Mouse (Mus musculus) limb, embryonic 14.5 days (tissue): ENCODE measurements at regions not wholly inside any gene's neighbourhood (a gene's known extent, or its start where the extent isn't known, plus 50 kb on each side); places are given as distances from the start of the nearest gene placed in this dataset.
"Not testable (repeated sequence)": the region's sequence is repeated elsewhere in the genome, so short reads cannot be mapped to it uniquely, and the experiment has no call there.

ENCODE experiments used
- ATAC-seq: fragments of 200-750 bp; cut with Nextera tagmentation; 2 replicates; pipeline ENCODE4 v1.8.0; 2017; ENCODE audit warnings: low read depth, moderate number of reproducible peaks, moderate TSS enrichment; ENCODE audit not compliant: low FRiP score
- DNase-seq: peaks from one replicate; pipeline ENCODE4 v3.0.0-alpha.2; 2015; ENCODE audit warnings: low spot score
- H3K27ac ChIP-seq: fragments of 300-500 bp; sonication (generic); replicated peaks from 2 replicates; pipeline ENCODE4 v1.5.1; 2014; ENCODE audit warnings: low read depth, mild to moderate bottlenecking, low read length, moderate library complexity, mixed read lengths
- H3K27me3 ChIP-seq: fragments of 300-500 bp; sonication (generic); 2 replicates; pipeline ENCODE4 v1.6.1; 2014; ENCODE audit warnings: low read length, mixed read lengths; ENCODE audit not compliant: control insufficient read depth, insufficient read depth
- H3K36me3 ChIP-seq: fragments of 300-500 bp; sonication (generic); 2 replicates; pipeline ENCODE4 v1.6.1; 2014; ENCODE audit warnings: mild to moderate bottlenecking, low read length, moderate library complexity, mixed read lengths; ENCODE audit not compliant: control insufficient read depth, insufficient read depth
- H3K4me1 ChIP-seq: fragments of 300-500 bp; sonication (generic); 2 replicates; pipeline ENCODE4 v1.6.1; 2014; ENCODE audit warnings: antibody characterized with exemption, low read length, mixed read lengths; ENCODE audit not compliant: control insufficient read depth, insufficient read depth
- H3K4me2 ChIP-seq: fragments of 300-500 bp; sonication (generic); replicated peaks from 2 replicates; pipeline ENCODE4 v1.6.1; 2014; ENCODE audit warnings: low read depth, mild to moderate bottlenecking, low read length, moderate library complexity; ENCODE audit not compliant: severe bottlenecking
- H3K4me3 ChIP-seq: fragments of 300-500 bp; sonication (generic); replicated peaks from 2 replicates; pipeline ENCODE4 v1.5.1; 2014; ENCODE audit warnings: low read length
- H3K9ac ChIP-seq: fragments of 300-500 bp; sonication (generic); 2 replicates; pipeline ENCODE4 v1.6.1; 2014; ENCODE audit warnings: mild to moderate bottlenecking, low read depth, low read length, moderate library complexity; ENCODE audit not compliant: severe bottlenecking
- H3K9me3 ChIP-seq: fragments of 300-500 bp; sonication (generic); 2 replicates; pipeline ENCODE4 v1.6.1; 2016; ENCODE audit warnings: low read length; ENCODE audit not compliant: control insufficient read depth
- POLR2A ChIP-seq: fragments of 200-500 bp; IDR thresholded peaks from 2 replicates; pipeline ENCODE4 v1.8.0; 2012; ENCODE audit warnings: inconsistent platforms, mild to moderate bottlenecking, moderate library complexity, borderline replicate concordance; ENCODE audit not compliant: insufficient read depth, insufficient read length; ENCODE audit errors: extremely low read depth
- WGBS: fragments of 180-500 bp; shearing (Covaris S2); extraction: QIAGEN DNeasy Blood & Tissue Kit; methylation state at CpG from one replicate; pipeline ENCODE4 v1.1.7; 2014; 5-methylcytosine and 5-hydroxymethylcytosine counted together

DNA sequence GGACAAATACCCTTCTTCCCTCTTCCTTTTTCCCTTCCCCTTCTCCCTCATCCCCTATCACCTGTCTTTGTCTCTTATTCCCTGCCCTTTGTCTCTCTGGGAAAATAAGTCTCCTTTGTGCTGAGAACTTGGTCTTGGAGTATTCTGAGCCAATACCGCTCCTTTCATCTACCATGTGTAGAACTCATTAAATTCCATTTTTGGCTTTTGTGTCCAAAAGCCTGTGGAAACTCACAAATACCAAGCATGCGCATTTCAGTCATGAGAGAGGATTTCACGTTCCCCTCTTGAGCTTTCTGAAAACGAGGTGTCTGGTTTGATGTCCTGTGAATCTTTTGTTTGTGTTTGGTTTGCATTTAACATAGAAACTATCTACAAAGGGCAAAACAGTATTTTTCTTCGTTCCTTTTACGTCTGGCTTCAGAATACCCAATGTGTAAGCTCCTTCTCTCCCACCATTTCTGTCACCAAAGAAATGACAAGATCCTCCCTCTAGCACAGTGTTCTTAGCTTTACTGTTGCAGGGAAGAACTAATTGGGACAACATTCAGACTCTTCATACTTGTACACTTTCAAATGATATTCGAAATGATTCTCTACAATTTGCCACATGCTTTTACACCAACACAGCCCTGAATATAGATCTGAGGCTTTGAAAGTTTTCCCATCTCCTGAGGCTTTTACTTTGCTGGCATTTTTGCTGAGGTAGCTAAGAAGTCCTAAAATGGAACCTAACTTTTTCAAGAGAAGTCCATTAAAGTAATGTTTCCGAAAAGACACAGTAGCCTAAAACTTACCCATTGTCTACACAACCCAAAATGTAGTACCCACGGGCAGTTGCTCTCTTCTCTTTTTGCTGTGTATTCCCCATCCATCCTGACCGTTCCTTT, 174.5 kb downstream of the Ifng start:
- Histone ChIP-seq H3K27ac (no peak overlapping the region), H3K9me3 (no peaks in the 10 kb centered on the region), H3K36me3 (no peaks in the 10 kb centered on the region), H3K27me3 (no peaks in the 10 kb centered on the region), H3K9ac (no peak overlapping the region), H3K4me2 (no peak overlapping the region), H3K4me1 (no peaks in the 10 kb centered on the region), H3K4me3 (no peak overlapping the region)
- ATAC-seq, result no peak
- no peak for TF ChIP-seq POLR2A
- peak; percentile 9 for DNase-seq
- 77% methylated on average over 10 of the region's 10 CpGs for WGBS

- H3K4me3 ChIP-seq, result no peak overlapping the region
- DNase-seq, result no peak
- no peak for ATAC-seq
- no peaks in the 10 kb centered on the region for H3K27me3 ChIP-seq
- 81% methylated on average over 5 of the region's 5 CpGs for WGBS
- no peak overlapping the region for H3K9ac ChIP-seq
- no peak overlapping the region for H3K4me2 ChIP-seq
- H3K9me3 ChIP-seq, result no peaks in the 10 kb centered on the region
- TF ChIP-seq POLR2A, result no peak
- H3K36me3 ChIP-seq, result no peaks in the 10 kb centered on the region
- no peaks in the 10 kb centered on the region for H3K4me1 ChIP-seq
- no peak overlapping the region for H3K27ac ChIP-seq
Observed at GRCm38 (mm10) chr10:118616031-118616615, 175.3 kb downstream of the Ifng start.

GRCm38 (mm10) chr10:118617291-118618044, 176.6 kb downstream of the Ifng start:
- no peaks in the 10 kb centered on the region for H3K27me3 ChIP-seq
- no peak for ATAC-seq
- WGBS, result 88% methylated on average over 6 of the region's 6 CpGs
- TF ChIP-seq POLR2A, result no peak
- no peak overlapping the region for H3K4me3 ChIP-seq
- no peak overlapping the region for H3K9ac ChIP-seq
- H3K9me3 ChIP-seq, result no peaks in the 10 kb centered on the region
- no peaks in the 10 kb centered on the region for H3K4me1 ChIP-seq
- H3K4me2 ChIP-seq, result no peak overlapping the region
- no peaks in the 10 kb centered on the region for H3K36me3 ChIP-seq
- H3K27ac ChIP-seq, result no peak overlapping the region
- DNase-seq, result no peak

DNA sequence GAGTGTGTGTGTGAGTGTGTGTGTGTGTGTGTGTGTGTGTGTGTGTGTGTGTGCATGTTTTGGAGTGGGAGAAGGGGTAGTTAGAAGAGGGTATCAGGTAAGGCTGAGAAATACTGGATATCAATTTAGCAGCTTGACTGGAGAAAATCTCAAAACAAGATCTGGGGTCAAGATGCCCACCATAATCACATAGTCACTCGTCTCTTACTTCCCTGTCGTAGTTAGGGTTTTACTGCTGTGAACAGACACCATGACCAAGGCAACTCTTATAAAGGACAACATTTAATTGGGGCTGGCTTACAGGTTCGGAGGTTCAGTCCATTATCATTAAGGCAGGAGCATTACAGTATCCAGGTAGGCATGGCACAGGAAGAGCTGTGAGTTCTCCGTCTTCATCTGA, 177.4 kb downstream of the Ifng start:
- not testable (repeated sequence) for ATAC-seq, H3K9ac ChIP-seq
- WGBS, result 92% methylated on average over 4 of the region's 4 CpGs

GRCm38 (mm10) chr10:118618766-118619600, 178.1 kb downstream of the Ifng start:
- H3K27me3 ChIP-seq, result no peaks in the 10 kb centered on the region
- DNase-seq (no peak), ATAC-seq (no peak)
- TF ChIP-seq POLR2A, result no peak
- H3K9ac ChIP-seq, result no peak overlapping the region
- no peak overlapping the region for H3K27ac ChIP-seq
- H3K9me3 ChIP-seq, result no peaks in the 10 kb centered on the region
- H3K4me1 ChIP-seq, result no peaks in the 10 kb centered on the region
- 92% methylated on average over 10 of the region's 10 CpGs for WGBS
- H3K4me3 ChIP-seq, result no peak overlapping the region
- no peaks in the 10 kb centered on the region for H3K36me3 ChIP-seq
- no peak overlapping the region for H3K4me2 ChIP-seq

More for the DNA sequence above, 177.4 kb downstream of the Ifng start:
- not testable (repeated sequence) for H3K4me2 ChIP-seq, H3K36me3 ChIP-seq, H3K4me1 ChIP-seq, H3K27me3 ChIP-seq, H3K4me3 ChIP-seq, H3K27ac ChIP-seq, H3K9me3 ChIP-seq, DNase-seq
